Mouse (Mus musculus) spleen, adult 2 months (tissue): ENCODE measurements around the gene Esrrb.

Experiments used
- CTCF ChIP-seq: fragments of 200-500 bp; IDR thresholded peaks from 2 replicates; pipeline ENCODE4 v1.5.1; 2011; ENCODE audit warnings: mild to moderate bottlenecking, inconsistent platforms; ENCODE audit not compliant: insufficient read depth, insufficient read length, insufficient replicate concordance; ENCODE audit errors: extremely low read depth
- POLR2A ChIP-seq: fragments of 200-500 bp; IDR thresholded peaks from 2 replicates; pipeline ENCODE4 v1.6.1; 2011; ENCODE audit warnings: low read depth, low read length, inconsistent platforms

DNA sequence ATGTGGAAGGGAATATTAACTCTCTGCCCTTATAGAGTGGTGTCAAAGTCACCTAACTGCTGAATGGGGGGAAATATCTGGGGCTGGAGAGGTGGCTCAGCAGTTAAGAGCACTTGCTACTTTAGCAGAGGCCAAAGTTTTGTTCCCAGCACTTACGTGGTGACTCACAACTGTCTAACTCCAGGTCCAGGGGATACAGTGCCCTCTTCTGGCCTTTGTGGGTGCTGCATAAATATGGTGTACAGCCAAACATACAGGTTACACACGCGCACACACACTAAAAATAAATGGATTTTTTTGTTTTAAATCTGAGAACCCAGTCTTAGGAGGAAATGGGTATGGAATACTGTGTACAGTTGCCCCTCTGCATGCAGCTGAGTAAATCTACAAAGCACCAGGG, 24.7 kb upstream of the Esrrb start:
- TF ChIP-seq CTCF, result no peak
- TF ChIP-seq POLR2A, result no peak
